Mouse (Mus musculus) thymus, adult 2 months (tissue): ENCODE data around the gene Slc41a3. TPM values are rescaled to one million over a fixed set of nuclear protein-coding genes. Genes with fewer than 3 reads are reported as not detected.

Experiments used
- DNase-seq: peaks from one replicate; pipeline ENCODE4 v3.0.0; 2021
- H3K27ac ChIP-seq: fragments of 200-500 bp; 2 replicates; pipeline ENCODE4 v1.5.1; 2012; ENCODE audit warnings: low read length, control low read depth; ENCODE audit not compliant: control insufficient read depth, insufficient read depth
- H3K27me3 ChIP-seq: fragments of 200-500 bp; 2 replicates; pipeline ENCODE4 v1.6.1; 2012; ENCODE audit warnings: mild to moderate bottlenecking, low read length, moderate library complexity, mixed read lengths; ENCODE audit not compliant: control insufficient read depth, insufficient read depth
- H3K36me3 ChIP-seq: fragments of 200-500 bp; 2 replicates; pipeline ENCODE4 v1.6.1; 2012; ENCODE audit warnings: mild to moderate bottlenecking, low read length, moderate library complexity; ENCODE audit not compliant: control insufficient read depth, insufficient read depth
- H3K4me1 ChIP-seq: fragments of 200-500 bp; replicated peaks from 2 replicates; pipeline ENCODE4 v1.6.1; 2012; ENCODE audit warnings: low read length; ENCODE audit not compliant: control insufficient read depth, insufficient read depth
- H3K4me3 ChIP-seq: fragments of 200-500 bp; 2 replicates; pipeline ENCODE4 v1.5.1; 2012; ENCODE audit warnings: mild to moderate bottlenecking, low read length, control low read depth, moderate library complexity; ENCODE audit not compliant: control insufficient read depth, insufficient read depth
- CTCF ChIP-seq: fragments of 200-500 bp; IDR thresholded peaks from 2 replicates; pipeline ENCODE4 v1.5.1; 2012; ENCODE audit warnings: mild to moderate bottlenecking, control low read depth, low read length, moderate library complexity, borderline replicate concordance; ENCODE audit not compliant: control insufficient read depth, poor library complexity, insufficient read depth; ENCODE audit errors: extremely low read depth
- POLR2A ChIP-seq: fragments of 200-500 bp; IDR thresholded peaks from 2 replicates; pipeline ENCODE4 v1.6.1; 2012; ENCODE audit warnings: mild to moderate bottlenecking, low read length, control low read depth, moderate library complexity; ENCODE audit not compliant: control insufficient read depth, poor library complexity, insufficient read depth; ENCODE audit errors: extremely low read depth
- WGBS: fragments of 180-500 bp; shearing (Covaris S2); methylation state at CpG from one replicate; pipeline ENCODE4 v1.1.7; 2018; 5-methylcytosine and 5-hydroxymethylcytosine counted together
- polyA plus RNA-seq: library from polyadenylated mRNA; depleted of rRNA; stranded (reverse); fragments of >200 nt; gene quantifications from 2 replicates; pipeline ENCODE4 v1.2.3, GENCODE M21; 2012

Slc41a3 gene
- polyA plus RNA-seq, 1 experiment = 12.3 TPM

GRCm38 (mm10) chr6:90663736-90664135, 59.2 kb downstream of the Slc41a3 start:
- no peak for DNase-seq
- no peak for TF ChIP-seq CTCF
- no peak for TF ChIP-seq POLR2A
- peaks cover 5% of the 10 kb centered on the region; the same call in 1 of the 2 replicates for H3K36me3 ChIP-seq

GRCm38 (mm10) chr6:90668693-90669092, 64.2 kb downstream of the Slc41a3 start:
- 97% methylated on average over 9 of the region's 9 CpGs for WGBS
- H3K27ac ChIP-seq = no peak overlapping the region
- no peak for DNase-seq
- H3K4me1 ChIP-seq = peaks cover 5% of the 10 kb centered on the region
- H3K27me3 ChIP-seq = no peaks in the 10 kb centered on the region
- no peak overlapping the region for H3K4me3 ChIP-seq
- peaks cover 19% of the 10 kb centered on the region for H3K36me3 ChIP-seq
- no peak for TF ChIP-seq CTCF
- TF ChIP-seq POLR2A = no peak

More at GRCm38 (mm10) chr6:90663736-90664135, 59.2 kb downstream of the Slc41a3 start:
- no peaks in the 10 kb centered on the region for H3K4me1 ChIP-seq
- H3K27ac ChIP-seq = no peak overlapping the region
- no peak overlapping the region for H3K4me3 ChIP-seq
- WGBS = 98% methylated on average over 11 of the region's 11 CpGs
- H3K27me3 ChIP-seq = no peaks in the 10 kb centered on the region

DNA sequence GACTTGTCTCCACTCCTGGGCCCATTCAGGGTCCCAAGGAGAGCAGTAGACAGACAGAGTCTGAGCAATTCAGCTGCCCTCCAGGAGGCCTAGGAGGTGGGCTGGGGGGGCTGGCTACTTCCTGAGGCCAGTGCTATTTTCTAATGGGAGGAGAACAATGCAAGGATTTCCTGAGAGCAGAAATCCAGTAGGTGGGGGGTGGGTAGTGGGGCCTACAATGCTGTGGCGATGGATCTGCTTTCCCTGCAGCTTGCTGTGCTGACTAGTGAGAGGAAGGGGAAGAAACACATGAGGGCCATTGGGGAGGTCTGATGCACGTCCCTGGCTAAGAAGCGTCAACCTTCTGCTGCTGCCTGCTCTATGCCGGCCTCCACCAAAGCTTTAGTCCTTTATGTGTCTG, 74.2 kb downstream of the Slc41a3 start:
- Histone ChIP-seq H3K27me3 (no peaks in the 10 kb centered on the region), H3K4me1 (peaks cover 2% of the 10 kb centered on the region; the same call in 1 of the 2 replicates), H3K27ac (no peak overlapping the region), H3K36me3 (no peaks in the 10 kb centered on the region), H3K4me3 (no peak overlapping the region)
- WGBS = 98% methylated on average over 4 of the region's 4 CpGs
- TF ChIP-seq POLR2A (no peak), CTCF (no peak)
- DNase-seq = no peak

DNA sequence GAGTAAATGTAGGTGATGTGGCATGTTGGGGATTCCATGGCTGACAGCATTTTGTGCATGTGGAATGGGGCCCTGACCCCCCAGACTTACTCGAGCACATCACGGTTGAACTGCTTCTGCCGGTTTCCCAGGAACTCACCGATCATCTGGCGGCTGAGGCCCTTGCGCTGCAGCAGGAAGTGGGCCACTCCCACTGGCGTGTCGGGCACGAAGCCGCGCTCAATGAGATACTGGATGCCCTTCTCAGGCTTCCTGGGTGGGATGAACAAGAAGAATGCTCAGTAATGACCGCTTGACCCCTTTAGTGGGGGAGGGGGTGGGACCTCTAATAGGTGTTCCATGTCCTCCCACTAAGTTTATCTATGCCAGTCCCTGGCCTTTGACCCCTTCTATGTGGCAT, 75.9 kb downstream of the Slc41a3 start:
- Histone ChIP-seq H3K27ac (no peak overlapping the region), H3K4me3 (no peak overlapping the region), H3K4me1 (peaks cover 2% of the 10 kb centered on the region; the same call in 1 of the 2 replicates), H3K36me3 (no peaks in the 10 kb centered on the region), H3K27me3 (no peaks in the 10 kb centered on the region)
- TF ChIP-seq CTCF (no peak), POLR2A (no peak)
- 95% methylated on average over 12 of the region's 12 CpGs for WGBS
- DNase-seq = no peak

GRCm38 (mm10) chr6:90683831-90684532, 79.5 kb downstream of the Slc41a3 start:
- Histone ChIP-seq H3K27ac (no peak overlapping the region), H3K27me3 (no peaks in the 10 kb centered on the region), H3K4me1 (peaks cover 7% of the 10 kb centered on the region), H3K36me3 (no peaks in the 10 kb centered on the region), H3K4me3 (no peak overlapping the region)
- no peak for DNase-seq
- 92% methylated on average over 3 of the region's 3 CpGs for WGBS
- TF ChIP-seq CTCF (no peak), POLR2A (no peak)

DNA sequence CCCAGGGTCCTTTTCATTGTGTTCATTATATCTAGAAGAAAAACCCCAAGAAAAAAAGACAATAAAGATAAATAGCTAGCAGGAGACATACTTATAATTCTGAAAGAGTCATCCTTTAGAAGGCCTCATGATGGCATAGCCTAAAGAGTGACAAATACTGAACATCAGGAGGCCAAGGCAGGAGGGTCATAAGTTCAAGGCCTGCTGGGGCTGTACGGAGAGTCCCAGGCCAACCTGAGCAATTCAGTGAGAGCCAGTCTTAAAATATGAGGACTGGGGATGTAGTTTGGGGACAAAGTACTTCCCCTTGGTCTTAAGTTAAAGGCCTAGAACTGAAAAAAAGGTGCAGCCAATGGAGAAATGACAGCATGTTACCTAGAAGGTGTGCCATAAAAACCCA, 82.3 kb downstream of the Slc41a3 start:
- no peak for DNase-seq
- WGBS = 96% methylated on average over 1 of the region's 1 CpGs
- TF ChIP-seq CTCF (no peak), POLR2A (no peak)

More for the DNA sequence above, 82.3 kb downstream of the Slc41a3 start:
- peaks cover 6% of the 10 kb centered on the region for H3K36me3 ChIP-seq
- peaks cover 11% of the 10 kb centered on the region for H3K4me1 ChIP-seq
- no peak overlapping the region for H3K4me3 ChIP-seq
- H3K27ac ChIP-seq = no peak overlapping the region
- H3K27me3 ChIP-seq = no peaks in the 10 kb centered on the region
